Mouse (Mus musculus) left cerebral cortex, adult 8-10 months (tissue): Measurements from ENCODE around the gene Chn1. TPM values are rescaled to one million over a fixed set of nuclear protein-coding genes. Genes with fewer than 3 reads are reported as not detected.
A peak's percentile ranks its signal among the peaks of the same experiment; 100 is the strongest.

ENCODE experiments used
- DNase-seq, 2 experiments: peaks; one replicate each; pipeline ENCODE4 v3.0.0; 2022; ENCODE audit warnings: low spot score in 2 of 2
- total RNA-seq, 4 experiments: library from RNA; stranded (reverse); gene quantifications; 2 replicates each; pipeline ENCODE4 v1.2.4; 2022

Chn1 gene
- total RNA-seq, 4 experiments from 2014 or later: 1,322 to 1,483 (median 1,424) TPM

DNA sequence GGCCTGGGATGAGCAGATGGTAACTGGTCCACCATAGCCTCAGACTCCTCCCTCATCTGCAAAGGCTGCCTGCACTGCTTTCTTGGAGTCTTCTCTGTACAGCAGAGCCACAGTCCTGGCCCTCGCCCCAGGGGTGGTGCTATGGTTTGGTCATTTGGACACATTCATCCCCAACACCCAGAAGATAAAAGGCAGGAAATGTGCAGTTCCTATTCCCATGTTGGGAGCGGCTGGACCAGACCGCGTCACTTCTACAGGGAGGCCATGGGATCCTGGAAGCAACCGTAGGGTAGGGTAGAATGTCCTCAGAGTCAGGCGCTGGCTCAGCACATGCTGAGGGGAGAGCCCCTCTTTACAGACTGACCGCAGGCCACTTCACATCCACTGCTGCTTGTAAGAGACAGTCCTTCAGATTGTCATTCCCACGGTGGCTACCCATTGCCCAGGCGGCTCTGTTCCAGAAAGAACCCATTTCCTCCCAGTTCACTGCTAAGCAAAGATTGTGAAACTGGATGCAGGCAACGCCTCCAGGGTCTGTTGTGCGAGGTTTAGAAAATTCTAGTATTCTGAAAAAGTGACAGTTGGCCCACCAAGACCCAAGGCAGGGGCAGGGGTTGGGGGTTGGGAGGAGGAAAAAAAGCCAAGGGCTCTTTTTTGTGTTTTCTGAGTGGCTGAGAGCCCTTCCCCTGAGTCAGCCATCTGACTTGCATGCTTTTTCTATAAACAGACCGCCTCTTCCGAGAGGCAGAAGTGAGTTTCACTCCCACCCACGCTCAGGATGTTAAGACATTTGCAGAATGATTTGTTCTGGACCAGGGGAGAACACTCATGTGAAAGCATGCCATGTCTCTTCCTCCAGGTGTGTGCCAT lies 182.7 kb downstream of the Chn1 start:
- DNase-seq: peak in 1 of 2 experiments; percentile 87

DNA sequence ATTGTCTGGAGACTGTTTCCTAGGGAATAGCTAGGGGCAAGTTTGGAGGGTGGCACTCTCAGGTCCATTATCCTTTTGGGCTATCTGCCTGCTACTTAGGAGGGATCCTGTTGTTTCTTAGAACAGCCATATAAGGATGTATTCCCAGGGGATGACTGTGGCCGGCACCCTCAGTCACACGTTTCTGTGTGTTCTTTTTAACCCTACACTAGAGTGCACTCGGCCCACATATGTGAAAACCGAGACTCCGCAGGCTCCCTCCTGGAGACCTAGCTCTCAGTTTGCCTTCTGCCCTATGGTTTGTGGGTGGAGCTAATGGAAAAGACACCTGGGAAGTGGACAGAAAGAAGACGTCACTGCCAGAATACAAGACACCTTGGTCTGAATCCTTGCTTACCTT lies 183.9 kb downstream of the Chn1 start:
- DNase-seq: no peak

DNA sequence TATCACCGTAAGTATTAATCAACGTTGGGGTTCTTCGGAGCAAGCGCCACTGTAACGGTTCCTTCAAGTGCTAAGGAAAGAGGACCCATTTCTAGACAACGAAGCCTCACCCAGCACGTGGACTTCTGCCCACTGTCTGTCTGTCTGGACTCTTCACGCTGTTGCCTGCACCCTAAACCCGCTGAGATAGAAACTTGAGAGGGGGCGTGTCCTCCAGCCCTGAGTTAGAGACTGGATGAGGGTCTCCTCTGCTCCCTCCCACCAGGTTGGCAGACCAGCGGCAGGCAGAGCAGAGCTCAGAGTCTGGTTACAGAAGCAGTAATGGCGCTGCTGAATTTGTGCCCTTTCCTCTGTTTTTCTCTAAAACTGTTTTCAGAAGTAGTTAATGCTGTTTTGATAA lies 185.0 kb downstream of the Chn1 start:
- DNase-seq: no peak

DNA sequence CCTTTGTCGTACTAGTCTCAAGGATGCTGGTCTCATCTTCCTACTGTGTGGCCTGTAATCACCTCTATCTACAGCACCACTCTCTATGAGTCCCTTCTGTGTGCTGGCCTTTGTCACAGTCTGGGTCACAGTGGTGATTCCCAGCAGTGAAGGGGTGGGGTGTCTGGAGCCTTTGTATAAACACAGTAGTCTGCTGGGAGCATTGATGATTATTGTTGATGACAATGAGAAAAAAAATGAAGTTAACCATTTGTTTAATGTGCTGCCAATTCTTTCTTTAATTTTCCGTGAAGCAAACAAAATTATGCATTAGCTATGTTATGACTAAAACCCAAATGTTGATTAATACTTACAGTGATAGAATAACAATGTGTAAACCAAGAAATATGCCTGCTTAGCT lies 186.2 kb downstream of the Chn1 start:
- no peak for DNase-seq

DNA sequence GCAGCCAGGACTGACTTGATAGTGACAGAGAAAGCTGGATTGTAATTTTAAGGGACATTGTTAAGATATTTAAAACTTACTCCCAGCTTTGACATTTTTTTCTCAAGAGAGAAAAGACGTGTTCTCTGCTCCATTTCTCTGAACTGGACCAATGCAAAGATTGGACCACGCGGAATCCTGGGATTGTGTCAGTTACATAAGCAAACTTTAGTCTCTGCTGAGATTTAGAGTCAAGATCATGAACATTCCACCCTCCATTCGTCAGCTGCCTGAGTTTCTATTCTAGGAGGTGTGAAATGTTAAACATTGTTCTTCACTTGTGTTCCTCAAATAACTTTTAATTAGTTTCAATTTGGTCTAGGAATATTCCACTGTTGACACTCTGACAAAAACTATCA lies 188.0 kb downstream of the Chn1 start:
- DNase-seq: no peak

DNA sequence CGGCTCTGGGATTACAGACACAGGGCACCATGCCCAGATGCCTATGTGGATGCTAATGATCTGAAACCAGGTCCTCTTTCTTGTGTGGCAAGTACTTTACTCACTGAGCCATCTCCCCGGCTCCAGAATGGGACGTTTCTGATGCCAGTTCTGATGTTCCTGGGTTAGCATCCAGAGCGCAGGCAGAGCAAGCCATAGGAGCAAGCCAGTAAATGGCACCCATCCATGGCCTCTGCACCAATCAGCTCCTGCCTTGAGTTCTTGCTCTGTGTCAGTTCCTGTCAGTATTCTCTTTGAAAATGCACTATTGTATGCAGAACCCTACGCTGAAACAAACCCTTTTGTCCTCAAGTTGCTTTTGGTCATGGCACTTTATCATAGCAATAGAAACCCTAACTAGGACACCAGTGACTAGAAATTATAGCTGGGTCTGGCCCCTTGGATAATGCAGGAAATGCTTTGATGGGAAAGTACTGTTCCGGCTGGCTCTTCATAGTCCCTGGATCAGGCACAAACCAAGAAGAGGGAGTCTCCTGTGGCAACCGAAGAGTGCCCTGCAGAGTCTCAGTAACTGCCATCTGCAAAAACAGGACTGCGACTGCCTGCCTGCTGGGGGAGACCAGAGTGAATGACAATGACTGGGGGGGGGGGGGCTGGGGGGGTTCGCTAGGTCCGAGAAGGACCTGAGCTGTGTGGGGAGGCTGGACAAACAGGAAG lies 188.6 kb downstream of the Chn1 start:
- no peak for DNase-seq

DNA sequence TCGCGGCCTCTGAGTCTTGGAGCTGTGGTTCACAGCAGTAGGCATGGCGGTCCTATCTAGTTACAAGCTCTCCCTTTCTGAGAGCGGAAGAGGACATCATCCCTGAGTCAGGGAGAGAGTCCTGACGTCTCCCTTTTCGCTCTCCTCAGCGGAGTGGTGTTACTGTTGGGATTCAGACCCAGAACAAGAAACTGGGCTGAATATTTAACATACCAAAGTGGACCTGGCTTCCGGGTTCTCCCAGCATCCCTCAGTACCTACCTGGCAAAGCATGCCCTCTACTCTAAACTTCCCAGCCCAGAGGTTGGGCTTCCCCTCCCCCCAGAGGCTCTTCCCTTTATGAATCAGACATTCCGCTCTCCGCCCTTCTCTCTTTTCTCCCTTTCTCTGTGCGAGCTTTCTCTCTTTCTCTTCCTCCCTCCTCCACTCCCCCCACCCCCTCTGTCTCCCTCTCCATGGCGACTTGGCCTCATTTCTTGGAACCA lies 189.8 kb downstream of the Chn1 start:
- DNase-seq: no peak

DNA sequence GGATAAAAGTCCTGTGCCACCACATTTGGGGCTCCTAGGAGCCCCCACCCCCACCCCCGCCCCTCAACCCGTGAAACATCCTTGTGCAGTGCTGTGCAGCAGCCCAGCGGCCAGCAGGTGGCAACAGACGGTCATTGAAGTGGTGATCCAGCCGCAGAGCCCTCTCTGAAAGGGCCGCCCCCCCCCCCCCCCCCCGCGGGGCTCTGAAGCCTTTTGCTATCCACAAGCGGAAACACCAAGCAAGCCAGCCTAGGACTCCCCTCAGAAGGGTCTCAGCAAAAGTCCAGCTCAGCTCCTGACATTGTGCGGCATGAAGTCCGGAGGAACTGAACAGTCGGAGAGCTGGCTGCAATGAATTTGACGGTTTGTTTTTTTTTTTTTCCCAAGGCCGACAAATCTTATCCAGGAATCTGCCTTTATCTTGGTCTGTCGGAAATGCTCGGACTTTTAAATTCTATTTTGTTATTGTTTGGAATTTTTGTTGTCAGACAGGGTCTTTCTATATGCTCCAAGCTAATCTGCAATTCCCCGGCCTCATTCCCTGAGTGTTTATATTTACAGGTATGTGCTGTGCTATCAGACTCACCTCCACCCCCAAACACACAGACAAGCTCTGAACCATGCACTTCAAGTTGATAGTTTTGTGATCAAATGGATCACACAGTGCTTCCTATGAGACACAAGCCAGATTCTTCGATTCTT lies 190.3 kb downstream of the Chn1 start:
- no peak for DNase-seq

DNA sequence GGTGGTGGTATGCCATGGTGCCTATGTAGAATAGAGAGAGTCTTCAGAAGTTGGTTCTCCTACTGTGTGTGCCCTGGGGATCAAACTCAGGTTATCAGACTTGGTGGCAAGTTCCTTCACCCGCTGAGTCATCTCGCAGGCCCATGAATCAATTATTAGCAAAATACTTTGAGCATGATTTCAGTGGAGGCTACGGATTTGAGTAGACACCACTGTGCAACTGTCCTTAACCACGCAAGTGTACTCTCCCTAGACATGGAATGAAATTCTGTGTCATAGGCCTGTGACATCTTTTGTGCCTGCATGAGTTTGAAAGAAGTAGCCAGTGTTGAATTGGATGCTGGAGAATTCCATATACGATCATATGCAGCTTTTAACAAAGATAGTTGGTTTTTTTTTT lies 194.4 kb downstream of the Chn1 start:
- no peak for DNase-seq

DNA sequence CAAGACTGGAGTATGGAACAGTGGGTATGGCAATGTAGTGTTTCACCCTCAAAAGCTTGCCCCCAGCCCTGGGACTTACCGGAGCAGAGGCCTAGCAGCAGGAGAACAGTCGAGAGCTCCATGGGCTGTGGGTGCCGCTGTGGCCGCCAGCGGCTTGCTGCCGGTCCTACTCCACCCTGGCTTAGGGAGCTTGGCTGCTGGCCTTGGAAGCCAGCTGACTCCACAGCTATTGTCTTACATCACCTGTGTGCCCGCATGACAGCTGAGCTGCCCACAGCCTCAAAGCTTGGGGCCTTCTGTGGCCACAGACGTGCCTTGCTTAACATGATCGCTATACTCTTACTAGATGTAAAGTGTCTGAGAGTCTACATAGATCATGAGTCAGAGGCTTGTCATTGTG lies 195.0 kb downstream of the Chn1 start, which contains the start of gene Chrna1:
Gene Chrna1, minus strand, starts transcription at position 173 of the 400 bp plus-strand sequence.
- no peak for DNase-seq

DNA sequence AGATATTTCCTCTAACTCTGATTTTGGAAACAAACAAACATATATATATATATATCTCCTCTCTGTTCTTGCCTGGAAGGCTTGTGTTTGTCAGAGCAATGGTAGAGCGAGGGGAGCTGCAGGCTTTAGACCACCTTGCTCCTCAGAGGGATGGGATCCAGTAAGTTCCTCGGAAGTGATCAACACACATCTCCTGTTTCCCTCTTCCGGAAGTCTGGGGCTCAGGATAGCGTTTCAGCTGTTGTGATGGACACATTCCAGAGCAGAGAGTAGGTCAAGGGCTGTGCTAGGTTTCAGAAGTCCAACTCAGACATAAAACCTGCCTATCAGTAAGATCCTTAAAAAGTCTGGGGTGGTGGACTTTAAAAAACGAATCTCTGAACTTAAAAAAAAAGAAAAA lies 196.0 kb downstream of the Chn1 start:
- DNase-seq: no peak

DNA sequence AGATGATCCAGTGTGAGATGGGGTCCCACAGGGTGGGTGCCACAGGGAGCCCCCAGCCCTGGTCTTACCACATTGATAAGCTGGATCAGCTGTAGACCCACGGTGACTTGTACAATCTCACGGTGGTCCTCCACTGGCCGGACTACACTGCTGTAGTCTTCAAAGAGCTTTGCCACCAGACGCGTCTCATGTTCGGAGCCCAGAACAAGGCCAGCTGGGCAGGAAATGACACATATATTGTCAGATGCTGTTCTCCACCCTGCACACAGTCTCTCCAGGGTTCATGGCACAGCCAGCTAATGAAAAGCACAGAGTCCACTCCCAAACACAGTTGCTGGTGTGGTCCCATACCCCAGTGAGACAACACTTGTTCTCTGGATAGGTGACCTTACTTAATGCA lies 200.7 kb downstream of the Chn1 start:
- DNase-seq: no peak

DNA sequence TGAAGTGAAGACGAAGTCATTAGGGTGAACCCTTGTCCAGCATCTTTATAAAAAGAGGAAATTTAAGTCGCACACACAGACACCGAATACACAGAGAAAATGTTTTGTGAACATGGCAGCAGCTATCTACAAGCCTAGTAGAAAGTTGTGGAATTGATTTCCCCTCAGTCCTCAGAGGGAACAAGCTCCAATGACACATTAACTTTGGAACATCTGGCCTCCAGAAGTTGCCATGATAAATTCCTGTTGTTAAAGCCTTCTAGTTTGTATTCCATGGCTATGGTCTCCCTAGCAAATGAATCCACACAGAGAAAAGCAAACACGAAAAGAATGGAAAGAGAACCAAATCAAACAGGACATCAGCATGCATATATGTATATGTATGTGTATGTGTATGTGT lies 201.6 kb downstream of the Chn1 start:
- DNase-seq: no peak

DNA sequence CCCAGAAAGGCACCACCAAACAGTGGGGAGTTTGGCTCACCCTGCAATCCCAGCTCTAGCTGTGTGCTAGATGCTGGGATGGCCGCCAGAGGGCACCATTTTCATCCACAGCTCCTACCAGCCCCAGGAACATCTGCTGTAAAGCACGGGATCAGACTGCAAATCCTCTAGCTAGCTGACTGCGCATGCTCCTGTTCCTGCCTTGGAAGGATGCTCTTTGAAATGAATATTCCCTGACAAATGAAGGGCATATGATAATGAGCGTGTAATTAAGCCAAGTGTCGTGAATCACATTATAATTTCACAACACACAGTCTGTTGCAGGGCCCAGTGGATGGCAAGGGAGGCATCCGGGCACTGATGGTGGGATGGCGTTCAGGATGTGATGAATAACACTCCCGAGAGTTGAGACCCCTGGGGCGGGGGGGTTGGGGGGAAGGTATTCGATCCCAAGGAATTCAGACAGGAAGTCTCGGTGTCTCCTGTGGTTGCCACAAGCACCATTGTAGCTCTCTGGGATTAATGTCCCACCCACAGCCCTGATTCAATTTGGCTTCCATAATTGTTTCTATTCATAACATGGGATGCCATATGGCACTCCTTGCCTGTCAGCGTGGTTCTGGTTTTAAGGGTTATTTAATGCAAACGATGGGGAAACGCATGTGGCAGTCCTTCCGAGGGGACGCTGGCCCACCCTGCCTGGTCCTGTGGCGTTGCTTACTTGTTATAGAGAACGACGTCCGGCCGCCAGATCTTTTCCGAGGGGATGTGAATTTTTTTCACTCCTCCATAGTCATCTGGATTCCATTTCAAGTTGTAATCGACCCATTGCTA lies 202.4 kb downstream of the Chn1 start:
- DNase-seq: peak; percentile 74 to 89

DNA sequence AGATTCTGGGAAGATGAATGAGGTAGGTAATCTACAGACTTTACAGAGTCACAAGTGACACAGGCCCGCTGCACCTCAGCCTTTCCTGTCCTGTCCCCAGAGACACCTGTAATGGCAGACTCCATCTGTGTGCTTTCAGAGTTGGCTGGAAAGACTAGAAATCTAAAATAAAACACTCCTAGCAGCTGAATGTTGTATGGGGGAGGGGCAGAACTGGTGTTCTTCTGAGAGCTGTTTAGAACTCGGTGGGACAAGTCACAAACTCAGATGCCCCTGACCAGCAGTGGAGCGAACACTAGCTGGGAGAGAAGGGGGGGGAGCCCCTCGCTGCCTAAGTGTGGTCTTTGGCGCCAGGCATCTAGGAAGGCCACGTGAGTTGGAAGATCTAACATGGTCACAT lies 203.2 kb downstream of the Chn1 start:
- DNase-seq: no peak

DNA sequence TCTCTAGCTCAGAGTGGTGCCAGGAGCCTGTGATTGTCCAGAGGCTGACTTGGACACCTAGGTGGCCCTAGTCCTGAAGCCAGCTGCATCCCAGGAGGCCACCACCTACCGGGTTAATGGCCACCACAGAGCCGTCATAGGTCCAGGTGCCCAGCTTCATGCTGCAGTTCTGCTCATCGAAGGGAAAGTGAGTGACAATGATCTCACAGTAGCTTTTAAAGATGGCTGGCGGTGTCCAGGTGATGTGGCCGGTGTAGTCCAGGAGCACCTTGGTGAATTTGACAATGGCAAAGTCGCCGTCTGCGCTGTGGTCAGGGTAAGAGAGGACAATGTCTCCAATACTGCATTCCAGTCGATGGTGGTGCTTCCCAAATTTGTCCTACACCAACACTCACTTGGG lies 203.8 kb downstream of the Chn1 start:
- DNase-seq: no peak

DNA sequence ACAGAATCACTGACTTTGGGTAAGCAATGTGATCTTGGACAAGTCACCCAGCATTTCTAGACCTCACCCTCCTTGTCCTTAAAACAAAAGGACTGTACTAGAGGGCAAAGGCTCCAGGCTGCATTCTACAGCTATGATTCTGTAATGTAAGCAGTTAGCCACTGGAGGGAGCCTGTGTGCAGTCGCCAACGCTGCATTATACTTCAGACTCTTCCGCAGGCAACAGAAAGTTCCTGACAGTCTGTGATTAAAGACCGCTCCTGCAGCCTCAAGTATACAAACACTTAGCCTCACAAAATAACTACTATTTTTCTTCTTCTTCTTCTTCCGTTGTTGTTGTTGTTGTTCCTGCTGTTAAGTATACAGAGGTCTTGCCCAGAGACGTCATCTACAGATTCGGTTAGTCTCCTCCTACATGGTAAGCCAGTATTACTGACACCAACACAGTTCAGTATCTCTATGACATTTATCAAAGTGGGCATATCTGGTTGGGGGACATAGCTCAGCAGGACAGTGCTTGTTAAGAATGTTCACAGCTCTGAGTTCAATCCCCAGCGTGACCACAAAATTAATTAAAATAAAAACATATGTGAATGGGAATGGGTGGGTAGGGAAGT lies 208.0 kb downstream of the Chn1 start:
- DNase-seq: no peak

DNA sequence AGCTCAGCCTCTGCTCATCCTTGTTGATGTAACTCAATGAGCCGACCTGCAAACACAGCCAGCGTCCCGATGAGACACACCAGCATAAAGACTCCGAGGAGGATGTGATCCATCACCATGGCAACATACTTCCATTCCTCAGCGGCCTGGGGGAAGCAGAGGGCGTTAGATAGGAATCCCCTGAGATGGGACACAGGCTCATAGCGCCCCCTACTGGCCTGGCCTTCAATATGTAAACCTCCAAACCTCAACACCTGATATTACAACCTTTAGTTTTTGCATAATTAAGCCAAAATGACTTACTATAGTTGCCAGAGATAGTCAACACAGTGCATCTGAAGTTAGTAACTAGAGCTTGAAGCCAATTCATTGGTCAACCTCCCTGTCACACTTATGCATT lies 209.0 kb downstream of the Chn1 start:
- DNase-seq: no peak

DNA sequence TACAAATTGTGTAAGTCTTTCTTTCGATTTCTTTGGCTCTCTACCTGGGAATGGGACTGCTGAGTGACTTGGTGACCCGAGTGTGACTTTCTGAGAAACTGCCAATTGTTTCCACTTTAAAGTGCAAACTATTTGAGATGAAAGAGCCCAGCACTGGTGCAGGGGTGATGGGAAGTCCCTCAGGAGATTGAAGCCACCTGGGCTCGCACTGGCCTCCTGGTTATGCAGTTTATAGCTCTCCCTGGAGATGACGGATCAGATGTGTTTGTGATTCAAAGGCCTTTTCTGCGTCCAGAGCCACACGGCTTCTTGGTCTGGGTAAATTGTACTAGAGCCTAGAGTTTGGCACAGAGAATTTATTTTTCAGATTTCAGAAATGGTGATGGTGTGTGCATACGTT lies 211.5 kb downstream of the Chn1 start:
- no peak for DNase-seq

DNA sequence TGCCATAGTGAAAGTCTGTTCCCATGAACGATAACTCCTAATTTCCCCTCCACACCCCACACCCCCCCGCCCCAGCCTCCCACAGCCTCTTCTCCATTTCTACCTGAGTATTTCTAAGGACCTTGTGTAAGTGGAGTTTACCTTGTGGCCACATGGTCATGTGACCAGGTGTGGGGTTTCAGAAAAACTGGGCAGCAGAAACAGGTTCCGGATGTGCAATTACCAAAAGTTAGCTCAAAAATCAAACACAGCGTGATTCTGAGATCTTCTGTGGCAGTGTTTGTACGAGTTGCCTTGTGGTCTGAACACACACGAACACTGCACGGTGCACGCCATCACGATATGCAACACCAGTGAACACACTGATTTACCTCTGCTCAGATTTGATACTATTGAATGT lies 212.5 kb downstream of the Chn1 start:
- no peak for DNase-seq

DNA sequence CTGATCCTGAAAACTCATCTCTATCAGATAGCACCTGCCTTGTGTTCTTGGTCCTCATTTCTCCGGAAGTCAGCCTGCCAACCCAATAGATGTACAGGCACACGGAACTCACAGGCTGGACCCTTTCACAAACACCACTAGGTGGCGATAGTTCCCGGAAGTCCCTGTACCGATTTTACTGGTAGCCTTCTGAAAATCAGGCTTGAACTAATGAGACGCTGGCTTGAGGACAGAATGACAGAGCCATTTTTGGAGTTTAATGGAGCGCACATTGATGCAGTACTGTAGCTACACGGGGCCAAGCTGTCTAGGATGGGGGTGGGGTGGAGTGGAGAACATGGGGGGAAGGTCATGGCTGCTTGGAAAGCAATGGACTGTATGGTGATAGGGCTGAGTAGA lies 213.5 kb downstream of the Chn1 start:
- DNase-seq: no peak
